Mouse (Mus musculus): Measurements from ENCODE around the gene Ern1.
A peak's percentile ranks its signal among the peaks of the same experiment; 100 is the strongest.

Gene Ern1

GRCm38 (mm10) chr11:106487733-106488115, at the start of gene Ern1:
Ern1 (minus strand) TSS chr11:106487852.
- peak; percentile 96 for DNase-seq (ENCODE audit: low read depth)

GRCm38 (mm10) chr11:106536253-106536912, 48.7 kb upstream of the Ern1 start:
- DNase-seq (ENCODE audit: low read depth), result peak; percentile 94

GRCm38 (mm10) chr11:106535660-106536252, 48.1 kb upstream of the Ern1 start:
- DNase-seq (ENCODE audit: low read depth), result no peak

GRCm38 (mm10) chr11:106532248-106532790, 44.7 kb upstream of the Ern1 start:
- DNase-seq (ENCODE audit: low read depth), result no peak

- DNase-seq (ENCODE audit: low read depth), result no peak
These were observed 42.1 kb upstream of the Ern1 start for GRCm38 (mm10) chr11:106529786-106530185.

GRCm38 (mm10) chr11:106529113-106529512, 41.5 kb upstream of the Ern1 start:
- DNase-seq (ENCODE audit: low read depth), result no peak

GRCm38 (mm10) chr11:106527926-106528325, 40.3 kb upstream of the Ern1 start:
- DNase-seq (ENCODE audit: low read depth), result no peak

- DNase-seq (ENCODE audit: low read depth), result no peak
These were observed 39.6 kb upstream of the Ern1 start for GRCm38 (mm10) chr11:106527147-106527821.

- no peak for DNase-seq (ENCODE audit: low read depth)
These were observed 34.9 kb upstream of the Ern1 start for GRCm38 (mm10) chr11:106522538-106522937.

- no peak for DNase-seq (ENCODE audit: low read depth)
These were observed 34.0 kb upstream of the Ern1 start for GRCm38 (mm10) chr11:106521612-106522011.

- DNase-seq (ENCODE audit: low read depth), result no peak
These were observed 32.8 kb upstream of the Ern1 start for GRCm38 (mm10) chr11:106520404-106520803.

GRCm38 (mm10) chr11:106519519-106519918, 31.9 kb upstream of the Ern1 start:
- DNase-seq (ENCODE audit: low read depth), result no peak

GRCm38 (mm10) chr11:106518391-106518790, 30.7 kb upstream of the Ern1 start:
- DNase-seq (ENCODE audit: low read depth), result no peak

- no peak for DNase-seq (ENCODE audit: low read depth)
These were observed 27.6 kb upstream of the Ern1 start for GRCm38 (mm10) chr11:106515079-106515745.

- no peak for DNase-seq (ENCODE audit: low read depth)
These were observed 26.8 kb upstream of the Ern1 start for GRCm38 (mm10) chr11:106514446-106514845.

- peak; percentile 74 for DNase-seq (ENCODE audit: low read depth)
These were observed 25.5 kb upstream of the Ern1 start for GRCm38 (mm10) chr11:106513166-106513565.

- no peak for DNase-seq (ENCODE audit: low read depth)
These were observed 24.3 kb upstream of the Ern1 start for GRCm38 (mm10) chr11:106512006-106512390.

GRCm38 (mm10) chr11:106511236-106512005, 23.8 kb upstream of the Ern1 start:
- no peak for DNase-seq (ENCODE audit: low read depth)

GRCm38 (mm10) chr11:106507638-106508037, 20.0 kb upstream of the Ern1 start:
- no peak for DNase-seq (ENCODE audit: low read depth)

GRCm38 (mm10) chr11:106506211-106506610, 18.6 kb upstream of the Ern1 start:
- DNase-seq (ENCODE audit: low read depth), result peak; percentile 35

GRCm38 (mm10) chr11:106504129-106504528, 16.5 kb upstream of the Ern1 start:
- DNase-seq (ENCODE audit: low read depth), result no peak

GRCm38 (mm10) chr11:106503425-106503717, 15.7 kb upstream of the Ern1 start:
- no peak for DNase-seq (ENCODE audit: low read depth)
